In genomic region chr14:47518619-47519018, GRCm38 (mm10) we compare ENCODE assay signal across 12 mouse cellular contexts. TPM values are rescaled to one million over a fixed set of nuclear protein-coding genes. Genes with fewer than 3 reads are reported as not detected.
DNase-seq lines count a peak whose midpoint lies in the region; ATAC-seq and TF ChIP-seq lines count a peak whose summit lies in the region.
"Had no signal": no experiment of that assay in that cellular context is flagged by ENCODE, and none has a peak within 500 bp of the region (broad histone marks: within the 10 kb centered on the region; RNA-seq: fewer than 3 reads in every experiment).

No protein-coding gene starts in this region.

- no peak overlapping the region for H3K9ac ChIP-seq in intestine, embryonic 15.5 days
- H3K9ac ChIP-seq: forebrain, postnatal 0 days; lung, embryonic 15.5 days had no signal

- no peak overlapping the region for H3K4me2 ChIP-seq in intestine, embryonic 15.5 days (replicated peaks)
- H3K4me2 ChIP-seq: lung, embryonic 15.5 days had no signal

- intact Hi-C loops in heart, postnatal 14 days (cut with DNase I), result no loop called here

- H3K27ac ChIP-seq in intestine, embryonic 15.5 days, result no peak overlapping the region
- H3K27ac ChIP-seq: lung, embryonic 15.5 days had no signal

- in situ Hi-C loops in Patski (cut with MboI; ENCODE audit: low pct_unique_long_range_greater_than_20kb), result no loop called here

- DNase-seq in kidney, postnatal 36 days, result peak; percentile 24 to 41
- DNase-seq in kidney, adult 8-10 months, result no peak
- DNase-seq in Patski (ENCODE audit: low read depth, low spot score), result no peak
- DNase-seq in heart, postnatal 14 days, result peak; percentile 37 to 54
- no peak for DNase-seq in embryo, embryonic 10 days (ENCODE audit: low spot score)
- no peak for DNase-seq in spleen, adult 12 weeks (ENCODE audit: low spot score)
- DNase-seq: cerebellum, adult 8-10 months; forebrain, postnatal 0 days had no signal

- peaks cover 3% of the 10 kb centered on the region; the same call in 1 of the 2 replicates for H3K4me1 ChIP-seq in intestine, embryonic 15.5 days (replicated peaks)

- no peak for TF ChIP-seq CTCF in Patski (IDR thresholded peaks at IDR 0.05)

- CTCF ChIA-PET in Patski (lab: Charles Lee), result interaction anchor here (1.0 to 1.3 kb wide), 3 partner anchors 8 to 16 kb away, joined by 3 to 4 read pairs (median 3); no protein-coding TSS in a partner anchor

- peak; percentile 21 for ATAC-seq in Patski
- peak; percentile 72 for ATAC-seq in megakaryocyte, adult 5-6 weeks (ENCODE audit: poor library complexity, severe bottlenecking)
- ATAC-seq in intestine, embryonic 15.5 days, result no peak
- ATAC-seq: forebrain, postnatal 0 days; intestine, postnatal 0 days had no signal

- H3K27me3 ChIP-seq in Patski, result no peaks in the 10 kb centered on the region
- H3K27me3 ChIP-seq in intestine, embryonic 15.5 days (replicated peaks), result no peaks in the 10 kb centered on the region
- H3K27me3 ChIP-seq: lung, embryonic 15.5 days had no signal

- H3K4me3 ChIP-seq in intestine, embryonic 15.5 days (replicated peaks), result no peak overlapping the region
- H3K4me3 ChIP-seq: lung, embryonic 15.5 days had no signal

- H3K36me3 ChIP-seq in intestine, embryonic 15.5 days, result no peaks in the 10 kb centered on the region
- H3K36me3 ChIP-seq: lung, embryonic 15.5 days had no signal

- H3K9me3 ChIP-seq in intestine, embryonic 15.5 days, result no peaks in the 10 kb centered on the region
- H3K9me3 ChIP-seq: lung, embryonic 15.5 days had no signal

- 85% methylated on average over 6 of the region's 6 CpGs for WGBS in intestine, embryonic 15.5 days

- POLR2A ChIA-PET in Patski (lab: Charles Lee), result no interaction called here

RNA-seq across cellular contexts. Expression of gene Atg14, which starts 51.8 kb away (rescaled TPM):
- 11.9 TPM for polyA plus RNA-seq in Patski (2021)
- total RNA-seq in heart, postnatal 14 days (2021), result 1 to 10 TPM; 8.1 to 9.8 TPM
- total RNA-seq in megakaryocyte, adult 5-6 weeks (2015), result 3.7 and 4.5 TPM in 2 replicates
- 4.2 and 6.4 TPM in 2 replicates for total RNA-seq in megakaryocyte, adult 5-6 weeks (2017)
- polyA plus RNA-seq in intestine, embryonic 15.5 days (2015; fragmentation: Nextera tagmentation; extraction: Ambion mirVana), result 10.3 and 12.4 TPM in 2 replicates

Comparison
In these comparisons a context has a peak if more than half of its experiments do, and no peak if none do; other contexts are left out.
1. DNase-seq: peak in kidney, postnatal 36 days (2 of 2) and heart, postnatal 14 days (2 of 2); none in kidney, adult 8-10 months (0 of 2), Patski (single experiment), embryo, embryonic 10 days (single experiment) and spleen, adult 12 weeks (single experiment).